Mouse (Mus musculus): ENCODE measurements around the gene Jmjd7. TPM values are rescaled to one million over a fixed set of nuclear protein-coding genes. Genes with fewer than 3 reads are reported as not detected.

Gene Jmjd7
- total RNA-seq, 2 experiments from 2014 or later, result 2.4 TPM; not detected in 1

- ATAC-seq (replicated peaks; ENCODE audit: low FRiP score, poor library complexity, severe bottlenecking), result no peak
Observed at GRCm38 (mm10) chr2:120054771-120055552, 27.7 kb downstream of the Jmjd7 start.

- no peak for ATAC-seq (replicated peaks; ENCODE audit: low FRiP score, poor library complexity, severe bottlenecking)
Observed at GRCm38 (mm10) chr2:120055923-120056322, 28.6 kb downstream of the Jmjd7 start.

DNA sequence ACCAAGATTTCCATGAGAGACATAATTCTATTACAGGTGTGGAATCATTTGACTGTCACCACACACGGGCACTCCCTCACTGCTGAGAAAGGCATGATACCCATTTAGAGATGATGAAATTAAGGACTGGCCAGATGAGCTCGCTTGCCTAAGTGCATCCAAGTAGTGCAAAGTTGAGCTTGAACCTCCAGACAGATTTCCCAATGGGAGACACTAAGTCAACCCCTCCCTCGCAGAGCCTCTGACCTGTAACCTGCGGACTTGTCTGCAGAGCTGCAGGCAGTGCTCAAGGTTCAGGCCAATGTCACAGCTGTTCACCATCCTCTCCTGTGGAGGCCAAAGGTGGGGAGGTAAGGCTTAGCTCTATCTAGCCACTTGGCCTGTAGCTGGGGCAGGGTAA lies 31.5 kb downstream of the Jmjd7 start:
- ATAC-seq (replicated peaks; ENCODE audit: low FRiP score, poor library complexity, severe bottlenecking), result no peak

- ATAC-seq (replicated peaks; ENCODE audit: low FRiP score, poor library complexity, severe bottlenecking), result no peak
Observed at GRCm38 (mm10) chr2:120059466-120059865, 32.2 kb downstream of the Jmjd7 start.

DNA sequence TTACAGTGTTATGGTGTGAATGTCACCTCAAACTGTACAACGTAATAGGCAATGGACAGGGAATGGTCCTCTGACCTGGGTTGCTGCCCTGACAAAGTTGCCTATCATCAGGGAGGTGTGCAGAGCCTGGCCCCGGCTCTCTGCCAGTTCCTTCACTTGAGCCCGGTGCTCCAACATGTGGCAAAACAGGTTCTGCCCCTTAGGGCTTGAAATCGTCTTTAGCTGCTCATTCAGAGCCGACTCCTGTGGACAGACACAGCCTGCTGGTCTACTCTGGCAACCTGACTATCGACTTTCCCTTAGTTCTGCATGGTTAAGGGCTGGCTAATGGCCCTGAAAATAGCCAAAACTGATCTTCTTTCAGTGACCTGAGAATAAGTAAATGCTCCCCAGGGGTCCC lies 32.9 kb downstream of the Jmjd7 start:
- no peak for ATAC-seq (replicated peaks; ENCODE audit: low FRiP score, poor library complexity, severe bottlenecking)

- no peak for ATAC-seq (replicated peaks; ENCODE audit: low FRiP score, poor library complexity, severe bottlenecking)
Observed at GRCm38 (mm10) chr2:120060651-120061050, 33.4 kb downstream of the Jmjd7 start.

GRCm38 (mm10) chr2:120062248-120062647 lies 35.0 kb downstream of the Jmjd7 start:
- ATAC-seq (replicated peaks; ENCODE audit: low FRiP score, poor library complexity, severe bottlenecking), result no peak

DNA sequence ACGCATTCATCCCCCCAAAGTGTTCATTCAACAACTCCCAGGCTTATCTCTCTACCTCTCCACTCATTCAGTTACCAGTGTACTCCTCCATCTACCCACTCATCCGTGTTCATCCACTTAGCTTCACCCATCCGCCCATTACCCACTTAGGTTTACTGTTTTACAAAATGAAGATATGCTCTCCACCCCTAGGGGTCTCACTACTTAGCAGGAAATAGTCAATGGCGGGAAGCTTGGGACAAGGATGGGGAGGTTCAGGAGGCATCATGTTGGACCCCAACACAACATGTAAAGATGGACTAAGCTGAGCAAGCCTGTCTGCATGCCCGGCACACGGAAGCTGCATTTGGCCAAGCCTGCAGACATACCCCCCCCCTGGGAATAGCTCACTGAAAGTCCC lies 37.4 kb downstream of the Jmjd7 start:
- ATAC-seq (replicated peaks; ENCODE audit: low FRiP score, poor library complexity, severe bottlenecking), result no peak

GRCm38 (mm10) chr2:120065243-120065642 lies 38.0 kb downstream of the Jmjd7 start:
- ATAC-seq (replicated peaks; ENCODE audit: low FRiP score, poor library complexity, severe bottlenecking), result no peak

- no peak for ATAC-seq (replicated peaks; ENCODE audit: low FRiP score, poor library complexity, severe bottlenecking)
Observed at GRCm38 (mm10) chr2:120066224-120066623, 38.9 kb downstream of the Jmjd7 start.

- no peak for ATAC-seq (replicated peaks; ENCODE audit: low FRiP score, poor library complexity, severe bottlenecking)
Observed at GRCm38 (mm10) chr2:120068555-120069465, 41.5 kb downstream of the Jmjd7 start.

DNA sequence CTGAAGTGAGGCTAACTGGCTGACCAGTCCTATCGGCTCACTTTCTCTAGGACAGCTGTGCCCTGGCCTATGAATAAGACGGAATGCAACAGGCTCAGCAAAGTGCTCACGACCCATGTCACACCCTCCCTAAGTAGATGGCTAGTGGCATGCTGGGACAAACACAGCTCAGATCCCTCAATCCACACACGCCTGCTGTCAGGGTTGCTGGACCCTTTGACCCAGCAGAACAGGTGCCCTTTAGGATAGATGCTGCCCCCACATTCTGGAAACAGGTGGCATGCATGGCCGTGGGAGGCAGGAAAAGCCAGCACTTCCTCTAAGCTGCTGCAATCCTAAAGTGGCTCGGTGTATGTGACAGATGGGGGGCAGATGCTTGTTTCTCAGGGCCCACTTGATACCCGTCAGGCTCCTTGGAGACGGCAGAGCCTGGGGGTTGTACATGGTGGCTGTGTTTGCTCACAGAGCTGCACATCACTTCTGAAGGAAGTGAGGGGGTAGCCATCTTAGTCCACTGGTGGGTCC lies 42.2 kb downstream of the Jmjd7 start:
- no peak for ATAC-seq (replicated peaks; ENCODE audit: low FRiP score, poor library complexity, severe bottlenecking)

- no peak for ATAC-seq (replicated peaks; ENCODE audit: low FRiP score, poor library complexity, severe bottlenecking)
Observed at GRCm38 (mm10) chr2:120074096-120074495, 46.8 kb downstream of the Jmjd7 start.

DNA sequence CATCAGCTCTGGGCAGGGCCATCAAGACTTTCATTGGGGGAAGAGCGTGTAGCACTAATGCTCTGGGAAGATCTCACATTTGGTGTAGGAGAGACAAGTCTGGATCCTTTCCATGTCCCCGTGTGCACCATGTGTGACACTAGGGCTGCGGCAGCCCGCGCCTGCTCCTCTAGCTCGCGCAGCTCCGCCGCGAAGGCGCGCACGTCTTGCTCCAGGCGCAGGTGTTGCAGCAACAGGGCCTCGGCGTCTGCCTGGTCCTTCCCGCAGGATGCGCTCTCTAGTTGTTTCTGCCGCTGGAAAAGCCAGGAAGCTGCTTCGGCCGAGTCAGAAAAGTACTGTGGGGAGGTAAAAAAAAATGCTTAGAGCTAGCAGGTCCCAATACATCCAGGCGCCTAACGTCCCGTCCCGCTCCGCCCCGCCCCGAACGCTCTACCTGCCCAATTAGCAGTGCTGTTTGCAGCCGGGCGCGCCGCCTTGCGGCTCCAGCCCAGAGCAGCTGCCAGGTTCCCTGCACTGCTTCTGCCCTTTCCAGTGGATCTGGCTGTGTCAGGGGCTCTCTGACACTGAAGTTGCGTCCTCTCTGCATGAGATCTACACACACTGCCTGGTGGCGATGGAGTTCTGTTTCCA lies 48.9 kb downstream of the Jmjd7 start:
- no peak for ATAC-seq (replicated peaks; ENCODE audit: low FRiP score, poor library complexity, severe bottlenecking)

Other genes starting within 250 kb of the Jmjd7 start
- 1.3 and 2.7 TPM in 2 replicates for gene Rpap1, start 239.9 kb upstream of the Jmjd7 start, total RNA-seq (2015; ENCODE audit: low replicate concordance)
- 0.51 and 0.84 TPM in 2 replicates for gene Rpap1, start 239.9 kb upstream of the Jmjd7 start, total RNA-seq (2017; ENCODE audit: low replicate concordance)
- not detected in 2 replicates for gene Tyro3, start 229.8 kb upstream of the Jmjd7 start, total RNA-seq (2015; ENCODE audit: low replicate concordance)
- gene Tyro3, start 229.8 kb upstream of the Jmjd7 start, total RNA-seq (2017; ENCODE audit: low replicate concordance), result not detected in 2 replicates
- 11.1 and 23.2 TPM in 2 replicates for gene Mga, start 130.3 kb upstream of the Jmjd7 start, total RNA-seq (2015; ENCODE audit: low replicate concordance)
- 10.3 and 20.8 TPM in 2 replicates for gene Mga, start 130.3 kb upstream of the Jmjd7 start, total RNA-seq (2017; ENCODE audit: low replicate concordance)
- gene Mapkbp1, start 54.8 kb upstream of the Jmjd7 start, total RNA-seq (2015; ENCODE audit: low replicate concordance), result 0.38 and 3.3 TPM in 2 replicates
- 2.0 and 3.5 TPM in 2 replicates for gene Mapkbp1, start 54.8 kb upstream of the Jmjd7 start, total RNA-seq (2017; ENCODE audit: low replicate concordance)
- gene Gm28042, start within 50 bp of the Jmjd7 start, total RNA-seq (2015; ENCODE audit: low replicate concordance), result 0.96 TPM in 1 of 2 replicates, not detected in the other
- 2.0 TPM in 1 of 2 replicates, not detected in the other for gene Gm28042, start within 50 bp of the Jmjd7 start, total RNA-seq (2017; ENCODE audit: low replicate concordance)
- gene Pla2g4b, start 5.9 kb downstream of the Jmjd7 start, total RNA-seq (2015; ENCODE audit: low replicate concordance), result 0.63 TPM in 1 of 2 replicates, not detected in the other
- 3.0 and 5.0 TPM in 2 replicates for gene Pla2g4b, start 5.9 kb downstream of the Jmjd7 start, total RNA-seq (2017; ENCODE audit: low replicate concordance)
- gene Ehd4, start 127.1 kb downstream of the Jmjd7 start, total RNA-seq (2015; ENCODE audit: low replicate concordance), result 13.2 and 23.2 TPM in 2 replicates
- 7.8 and 9.2 TPM in 2 replicates for gene Ehd4, start 127.1 kb downstream of the Jmjd7 start, total RNA-seq (2017; ENCODE audit: low replicate concordance)
- not detected in 2 replicates for gene Pla2g4e, start 217.9 kb downstream of the Jmjd7 start, total RNA-seq (2015; ENCODE audit: low replicate concordance)
- gene Pla2g4e, start 217.9 kb downstream of the Jmjd7 start, total RNA-seq (2017; ENCODE audit: low replicate concordance), result not detected in 2 replicates

Measured in erythroblast, adult 5-6 weeks (primary cell).